In the genomic region with DNA sequence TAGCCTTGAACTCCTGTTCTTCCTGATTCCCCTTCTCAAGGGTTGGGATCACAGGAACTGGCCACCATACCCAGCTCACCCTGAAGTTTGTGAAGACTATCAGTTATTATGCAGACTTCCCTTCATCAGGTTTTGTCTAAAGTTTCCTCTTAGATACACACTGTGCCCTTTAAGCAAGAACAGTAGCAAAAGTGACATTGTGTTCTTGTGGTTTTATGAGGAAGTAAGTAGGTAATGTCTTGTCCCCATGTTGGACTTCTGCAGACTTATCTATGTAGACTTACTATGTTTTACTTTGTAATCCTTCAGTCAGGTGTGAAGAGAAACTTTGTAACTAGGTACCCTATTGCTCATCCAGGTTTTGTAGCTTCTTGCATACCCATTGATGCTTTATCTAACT, we compare ENCODE assay signal across 27 mouse cellular contexts. TPM values are rescaled to one million over a fixed set of nuclear protein-coding genes. Genes with fewer than 3 reads are reported as not detected.
DNase-seq lines count a peak whose midpoint lies in the region; ATAC-seq and TF ChIP-seq lines count a peak whose summit lies in the region.
"Had no signal": no experiment of that assay in that cellular context is flagged by ENCODE, and none has a peak within 500 bp of the region (broad histone marks: within the 10 kb centered on the region; RNA-seq: fewer than 3 reads in every experiment).

No protein-coding gene starts in this region.

- DNase-seq in testis, postnatal 14 days (ENCODE audit: low spot score), result no peak
- peak; percentile 46 for DNase-seq in MEL-GATA-1-ER (ENCODE audit: extremely low read depth, low read depth)
- no peak for DNase-seq in ovary, postnatal 10 days (ENCODE audit: low spot score)
- DNase-seq: adrenal gland, adult 8-10 months; cerebellum, adult 2 months; cerebellum, postnatal 36 days; kidney, adult 9 months; kidney, postnatal 36 days; layer of hippocampus, postnatal 36 days; liver, embryonic 13.5 days; thymus, adult 18-20 months; thymus, postnatal 36 days had no signal

- no peak overlapping the region for H3K4me2 ChIP-seq in kidney, embryonic 15.5 days
- no peak overlapping the region for H3K4me2 ChIP-seq in midbrain, embryonic 13.5 days (replicated peaks)
- H3K4me2 ChIP-seq: embryonic facial prominence, embryonic 15.5 days; forebrain, embryonic 15.5 days; hindbrain, embryonic 15.5 days; limb, embryonic 13.5 days; liver, embryonic 13.5 days; lung, embryonic 15.5 days; midbrain, embryonic 12.5 days; neural tube, embryonic 12.5 days had no signal

- 0 out of 2 replicates have a peak, but pooled peaks have one; percentile 57 for ATAC-seq in megakaryocyte progenitor cell, adult 5-6 weeks (replicated peaks; ENCODE audit: poor library complexity)
- ATAC-seq in kidney, embryonic 15.5 days (replicated peaks; ENCODE audit: low FRiP score), result no peak
- no peak for ATAC-seq in midbrain, embryonic 13.5 days
- ATAC-seq: forebrain, embryonic 15.5 days; intestine, embryonic 16.5 days had no signal

- no peaks in the 10 kb centered on the region for H3K4me1 ChIP-seq in testis, adult 2 months (ENCODE audit: control insufficient read depth, insufficient read depth, low read length)
- no peaks in the 10 kb centered on the region for H3K4me1 ChIP-seq in kidney, embryonic 15.5 days
- no peaks in the 10 kb centered on the region for H3K4me1 ChIP-seq in midbrain, embryonic 13.5 days (replicated peaks)
- H3K4me1 ChIP-seq: embryonic facial prominence, embryonic 15.5 days; forebrain, embryonic 15.5 days; hindbrain, embryonic 15.5 days; liver, embryonic 13.5 days; lung, embryonic 15.5 days; midbrain, embryonic 12.5 days; neural tube, embryonic 12.5 days had no signal

- no peak for TF ChIP-seq CTCF in testis, adult 2 months (IDR thresholded peaks at IDR 0.05; ENCODE audit: control insufficient read depth, insufficient read depth, insufficient replicate concordance, low read depth, low read length)

- H3K9ac ChIP-seq in kidney, embryonic 15.5 days, result no peak overlapping the region
- H3K9ac ChIP-seq in midbrain, embryonic 13.5 days (replicated peaks), result no peak overlapping the region
- H3K9ac ChIP-seq: embryonic facial prominence, embryonic 15.5 days; forebrain, embryonic 15.5 days; hindbrain, embryonic 15.5 days; limb, embryonic 13.5 days; liver, embryonic 13.5 days; lung, embryonic 15.5 days; midbrain, embryonic 12.5 days; neural tube, embryonic 12.5 days had no signal

- peak overlapping the region; percentile 56 for H3K4me3 ChIP-seq in testis, adult 2 months (ENCODE audit: control insufficient read depth, low read depth, low read length)
- no peak overlapping the region for H3K4me3 ChIP-seq in kidney, embryonic 15.5 days (replicated peaks)
- H3K4me3 ChIP-seq in midbrain, embryonic 13.5 days (replicated peaks), result no peak overlapping the region
- H3K4me3 ChIP-seq: embryonic facial prominence, embryonic 15.5 days; forebrain, embryonic 15.5 days; heart, embryonic 10.5 days; hindbrain, embryonic 15.5 days; limb, embryonic 13.5 days; liver, embryonic 13.5 days; lung, embryonic 15.5 days; midbrain, embryonic 12.5 days; neural tube, embryonic 12.5 days had no signal

- H3K27ac ChIP-seq in testis, adult 2 months (ENCODE audit: control insufficient read depth, insufficient read depth, low read depth, low read length), result no peak overlapping the region
- H3K27ac ChIP-seq in kidney, embryonic 15.5 days, result no peak overlapping the region
- H3K27ac ChIP-seq in midbrain, embryonic 13.5 days, result no peak overlapping the region
- H3K27ac ChIP-seq: embryonic facial prominence, embryonic 15.5 days; forebrain, embryonic 15.5 days; heart, embryonic 10.5 days; hindbrain, embryonic 15.5 days; limb, embryonic 13.5 days; liver, embryonic 13.5 days; lung, embryonic 15.5 days; midbrain, embryonic 12.5 days; neural tube, embryonic 12.5 days had no signal

- no peak for TF ChIP-seq POLR2A in testis, adult 2 months (IDR thresholded peaks at IDR 0.05; ENCODE audit: control insufficient read depth, low read depth, low read length)

- H3K9me3 ChIP-seq in kidney, embryonic 15.5 days (replicated peaks), result peaks cover 10% of the 10 kb centered on the region; the same call in 1 of the 2 replicates
- H3K9me3 ChIP-seq in midbrain, embryonic 13.5 days, result peaks cover 7% of the 10 kb centered on the region
- H3K9me3 ChIP-seq: embryonic facial prominence, embryonic 15.5 days; forebrain, embryonic 15.5 days; heart, embryonic 10.5 days; hindbrain, embryonic 15.5 days; limb, embryonic 13.5 days; liver, embryonic 13.5 days; lung, embryonic 15.5 days; neural tube, embryonic 12.5 days had no signal

- no peaks in the 10 kb centered on the region for H3K27me3 ChIP-seq in testis, adult 2 months (ENCODE audit: control insufficient read depth, insufficient read depth, low read length)
- no peaks in the 10 kb centered on the region for H3K27me3 ChIP-seq in kidney, embryonic 15.5 days
- no peaks in the 10 kb centered on the region for H3K27me3 ChIP-seq in midbrain, embryonic 13.5 days
- H3K27me3 ChIP-seq: CH12.LX; embryonic facial prominence, embryonic 15.5 days; forebrain, embryonic 15.5 days; hindbrain, embryonic 15.5 days; limb, embryonic 13.5 days; liver, embryonic 13.5 days; lung, embryonic 15.5 days; midbrain, embryonic 12.5 days; neural tube, embryonic 12.5 days had no signal

- H3K36me3 ChIP-seq in testis, adult 2 months (ENCODE audit: control insufficient read depth, insufficient read depth, low read length), result no peaks in the 10 kb centered on the region
- H3K36me3 ChIP-seq in kidney, embryonic 15.5 days, result no peaks in the 10 kb centered on the region
- H3K36me3 ChIP-seq in midbrain, embryonic 13.5 days, result no peaks in the 10 kb centered on the region
- H3K36me3 ChIP-seq: embryonic facial prominence, embryonic 15.5 days; forebrain, embryonic 15.5 days; G1E; hindbrain, embryonic 15.5 days; limb, embryonic 13.5 days; liver, embryonic 13.5 days; lung, embryonic 15.5 days; midbrain, embryonic 12.5 days; neural tube, embryonic 12.5 days had no signal

RNA-seq across cellular contexts. Expression of a gene that starts 51.5 kb away (rescaled TPM):
- 130 and 136 TPM in 2 replicates for polyA plus RNA-seq in testis, adult 2 months (2012; rRNA removed)
- total RNA-seq in megakaryocyte progenitor cell, adult 5-6 weeks (2015), result 35.2 and 37.5 TPM in 2 replicates
- 31.5 and 34.6 TPM in 2 replicates for total RNA-seq in megakaryocyte progenitor cell, adult 5-6 weeks (2017)
- 44.9 TPM in 2 replicates for polyA plus RNA-seq in kidney, embryonic 15.5 days (2015; fragmentation: Nextera tagmentation; extraction: Ambion mirVana)
- 52.9 and 58.2 TPM in 2 replicates for polyA plus RNA-seq in midbrain, embryonic 13.5 days (2015; fragmentation: Nextera tagmentation; extraction: Ambion mirVana)
